Mouse (Mus musculus) mesoderm, embryonic 11.5 days (tissue): ENCODE measurements around the gene Cntnap2.

Experiments used
- DNase-seq: peaks from one replicate; pipeline ENCODE4 v3.0.0-alpha.2; 2012; ENCODE audit warnings: low read depth, low spot score

Cntnap2 gene

DNA sequence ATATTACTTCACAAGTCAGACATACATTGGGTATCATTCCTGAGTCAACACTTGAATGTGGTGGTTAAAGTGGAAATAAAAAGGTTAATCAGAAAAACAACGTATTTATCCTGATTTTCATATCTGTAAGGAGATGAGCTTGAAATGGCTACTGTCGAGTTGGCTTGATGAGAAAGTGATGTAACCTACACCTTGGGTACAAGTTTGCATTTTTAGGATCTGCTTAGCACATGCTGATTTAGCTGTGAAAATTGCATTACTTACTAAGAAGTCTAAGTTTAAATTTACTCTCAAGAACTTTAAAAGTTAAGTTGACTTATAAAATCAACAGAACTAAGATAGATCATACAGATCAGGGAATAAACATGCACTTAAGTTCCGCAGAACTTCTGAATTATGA lies 879.1 kb downstream of the Cntnap2 start:
- no peak for DNase-seq

DNA sequence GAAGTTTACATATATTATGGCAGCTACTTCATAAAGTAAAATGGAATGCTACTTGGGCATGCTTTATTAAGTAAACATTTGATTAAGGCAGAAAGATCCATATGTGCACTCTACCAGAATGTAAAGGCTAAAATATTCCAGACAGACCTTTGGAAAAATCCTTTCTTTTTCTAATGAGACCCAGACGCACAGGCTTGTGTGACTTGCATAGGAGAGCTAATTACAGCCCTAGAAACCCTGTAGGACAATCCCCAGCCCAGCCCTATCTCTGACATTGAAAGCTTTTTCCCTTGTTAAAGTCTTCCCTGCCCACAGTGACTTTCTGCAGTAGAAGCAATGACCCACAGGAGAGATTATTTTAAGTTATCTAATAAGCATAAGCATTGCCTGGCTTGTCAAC lies 879.6 kb downstream of the Cntnap2 start:
- no peak for DNase-seq

DNA sequence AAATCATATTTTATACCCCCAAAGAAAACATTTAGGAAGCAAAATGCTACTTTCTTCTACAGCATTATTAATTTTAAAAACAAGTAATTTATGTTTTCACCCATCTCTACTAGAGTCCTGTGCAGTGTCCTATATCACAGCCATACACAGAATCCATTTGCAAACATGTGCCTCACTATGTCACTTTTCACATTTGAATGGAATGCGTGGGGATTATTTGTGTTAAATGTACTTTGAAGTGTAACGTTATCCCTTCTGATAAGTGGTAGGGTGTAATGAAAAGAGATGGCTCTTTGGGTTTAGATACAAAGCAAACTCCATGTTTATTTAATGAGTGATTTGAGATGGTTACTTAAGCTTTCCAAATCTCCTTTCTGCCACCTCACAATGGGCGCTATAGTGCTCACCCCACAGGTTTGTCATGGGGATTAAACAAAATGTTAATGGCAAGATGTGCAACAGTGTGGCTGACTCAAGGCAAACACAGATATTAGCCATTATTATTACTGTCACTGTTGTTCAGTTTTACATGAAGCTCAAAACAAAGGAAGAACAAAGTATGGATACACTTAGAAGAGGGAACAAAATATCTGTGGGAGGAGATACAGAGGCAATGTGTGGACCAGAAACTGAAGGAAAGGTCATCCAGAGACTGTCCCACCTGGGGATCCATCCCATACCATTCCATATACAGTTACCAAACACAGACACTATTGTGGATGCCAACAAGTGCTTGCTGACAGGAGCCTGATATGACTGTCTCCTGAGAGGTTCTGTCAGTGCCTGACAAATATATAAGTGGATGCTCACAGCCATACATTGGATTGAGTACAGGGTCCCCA lies 886.2 kb downstream of the Cntnap2 start:
- DNase-seq = no peak

DNA sequence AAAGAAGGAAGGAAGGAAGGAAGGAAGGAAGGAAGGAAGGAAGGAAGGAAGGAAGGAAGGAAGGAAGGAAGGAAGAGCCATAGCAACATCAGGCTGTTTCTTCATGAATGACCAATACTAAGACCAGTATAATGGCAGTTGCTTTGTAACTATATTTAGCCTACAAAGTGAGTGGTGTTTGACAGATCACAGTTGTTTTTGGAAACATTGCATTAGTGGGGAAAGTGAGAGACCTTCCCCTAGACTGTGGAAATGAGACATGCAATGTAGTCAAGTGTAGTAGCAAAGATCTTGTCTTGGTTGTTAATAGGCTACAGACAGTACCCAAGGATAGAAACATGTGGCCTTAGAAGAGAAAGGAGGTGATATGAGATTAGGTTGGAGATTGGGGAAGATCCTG lies 895.6 kb downstream of the Cntnap2 start:
- no peak for DNase-seq

DNA sequence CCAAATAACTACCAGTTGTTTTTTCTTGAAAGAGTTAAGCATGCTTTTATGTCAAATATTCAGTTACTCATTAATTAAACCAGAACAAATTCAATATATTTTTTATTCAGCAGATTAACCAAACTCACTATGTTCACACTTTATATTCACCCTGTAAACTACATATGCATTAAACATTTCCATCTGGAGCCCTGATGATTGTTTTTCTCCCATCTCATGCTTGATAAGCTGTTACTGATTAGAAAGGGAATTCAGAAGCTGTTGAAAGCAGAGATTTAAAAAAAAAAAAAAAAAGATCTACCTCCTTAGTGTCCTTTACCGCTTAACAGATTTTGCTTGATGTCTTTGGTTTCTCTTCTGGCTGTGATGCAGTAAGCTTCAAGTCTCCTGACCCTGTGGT lies 905.3 kb downstream of the Cntnap2 start:
- no peak for DNase-seq

DNA sequence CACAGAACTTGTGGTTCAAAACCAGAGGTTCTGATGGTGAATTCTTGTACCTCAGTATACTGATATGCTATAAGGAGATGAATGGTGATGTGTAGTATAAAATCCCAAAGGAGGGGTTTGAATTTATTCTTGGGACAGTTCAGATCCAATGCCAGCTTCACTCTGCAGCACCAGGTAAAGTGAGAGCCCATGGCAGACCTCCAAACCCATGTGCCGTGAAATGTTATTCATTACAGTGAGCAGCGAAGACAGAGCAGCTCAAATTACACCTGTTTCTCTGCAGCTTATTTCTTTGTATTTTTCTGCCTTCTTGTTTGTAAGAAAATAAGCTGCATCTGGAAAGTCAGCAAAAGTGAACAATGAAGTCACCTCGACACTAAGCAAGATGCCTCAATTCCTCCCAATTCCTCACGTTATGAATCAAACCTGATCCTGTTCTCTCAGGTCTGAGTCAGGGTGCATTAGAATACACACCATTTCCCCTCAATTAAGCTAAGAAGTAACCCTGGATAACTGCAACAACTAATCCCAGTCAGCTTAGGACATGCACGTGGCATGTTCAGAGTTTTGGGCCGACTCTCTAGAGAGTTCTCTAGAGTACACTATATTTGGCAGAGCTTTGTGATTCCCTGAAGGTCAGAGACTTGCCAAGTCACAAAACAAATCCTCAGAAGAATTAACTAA lies 915.5 kb downstream of the Cntnap2 start:
- no peak for DNase-seq

DNA sequence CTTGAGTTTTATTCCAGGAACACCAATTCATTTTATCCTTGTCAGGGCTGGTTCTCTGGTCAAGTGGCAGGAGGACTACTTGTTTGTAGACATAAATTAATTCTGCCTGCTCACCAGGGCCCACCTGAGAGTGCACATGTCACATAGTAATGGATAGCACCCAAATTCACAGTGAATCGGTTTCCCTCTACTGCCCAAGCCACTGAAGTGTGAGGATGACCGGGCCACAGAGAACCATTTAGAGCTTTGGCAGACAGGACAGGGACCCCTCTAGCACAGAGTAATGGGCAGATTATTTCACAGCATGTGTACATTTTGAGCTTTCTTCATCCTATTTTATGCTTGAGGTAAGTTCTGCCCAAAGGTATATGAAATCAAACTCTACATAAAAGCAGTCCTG lies 920.0 kb downstream of the Cntnap2 start:
- no peak for DNase-seq

DNA sequence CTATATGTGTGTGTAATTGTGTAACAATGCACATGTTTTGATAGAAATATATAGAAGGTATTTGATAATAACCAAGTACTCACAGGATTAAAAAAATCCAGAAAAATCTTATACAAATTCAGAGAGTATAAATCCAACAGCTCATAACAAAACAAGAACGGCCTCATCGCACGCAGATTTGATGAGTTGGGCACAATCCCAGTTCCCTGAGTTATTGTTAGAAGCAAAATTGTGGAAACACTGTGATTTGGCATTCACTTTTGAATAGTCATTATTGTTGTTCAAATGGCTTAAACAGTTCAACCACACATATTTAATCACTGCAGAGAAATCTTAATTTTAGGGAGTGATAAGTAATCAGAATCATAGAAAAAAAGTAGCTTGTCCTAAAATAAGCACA lies 928.9 kb downstream of the Cntnap2 start:
- no peak for DNase-seq

DNA sequence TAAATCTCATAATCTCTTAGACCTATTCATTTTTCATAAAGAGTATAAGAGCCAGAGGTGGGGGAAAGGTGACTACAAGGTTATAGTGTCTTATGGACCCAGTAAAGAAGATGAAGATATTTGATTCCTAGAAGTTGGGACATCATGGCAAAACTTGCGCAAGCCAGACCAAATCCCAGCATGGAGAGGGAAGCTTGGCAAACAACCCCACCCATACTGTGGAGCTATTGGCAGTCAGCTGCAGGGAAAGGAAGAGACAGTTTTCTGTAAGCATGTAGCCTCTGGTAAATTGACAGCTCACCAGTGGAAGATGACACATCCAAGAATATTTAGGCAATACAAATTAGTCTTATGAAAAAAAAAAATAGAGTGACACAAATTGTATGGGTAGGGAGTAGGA lies 931.9 kb downstream of the Cntnap2 start:
- DNase-seq = no peak

DNA sequence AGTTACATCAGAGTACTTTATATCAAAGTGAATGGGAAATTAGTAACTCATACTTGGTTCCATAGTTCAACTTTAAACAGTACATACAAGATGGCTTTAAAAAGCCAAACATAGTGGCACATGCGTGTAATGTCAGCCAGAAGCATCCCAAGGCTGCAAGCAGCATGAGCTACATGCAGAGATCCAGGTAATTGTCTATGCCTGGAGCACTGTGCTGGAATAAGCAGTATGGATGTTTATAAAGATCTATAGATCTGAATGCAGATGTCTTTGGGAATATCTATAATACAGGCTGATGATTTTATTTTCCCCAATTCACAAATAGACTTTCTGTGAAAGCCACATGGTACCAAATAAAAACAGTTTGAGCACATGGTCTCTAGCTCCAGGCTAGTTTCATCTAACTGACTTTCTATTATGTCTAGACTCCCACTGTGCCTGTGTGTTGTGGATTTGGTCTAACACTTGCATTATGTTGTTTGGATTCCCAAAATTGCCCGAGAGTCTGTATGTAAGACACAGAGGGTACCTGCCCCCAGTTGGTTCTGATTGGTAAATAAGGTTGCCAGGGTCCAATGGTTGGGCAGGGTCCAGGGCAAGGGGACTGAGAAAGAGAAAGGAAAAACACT lies 963.5 kb downstream of the Cntnap2 start:
- no peak for DNase-seq

DNA sequence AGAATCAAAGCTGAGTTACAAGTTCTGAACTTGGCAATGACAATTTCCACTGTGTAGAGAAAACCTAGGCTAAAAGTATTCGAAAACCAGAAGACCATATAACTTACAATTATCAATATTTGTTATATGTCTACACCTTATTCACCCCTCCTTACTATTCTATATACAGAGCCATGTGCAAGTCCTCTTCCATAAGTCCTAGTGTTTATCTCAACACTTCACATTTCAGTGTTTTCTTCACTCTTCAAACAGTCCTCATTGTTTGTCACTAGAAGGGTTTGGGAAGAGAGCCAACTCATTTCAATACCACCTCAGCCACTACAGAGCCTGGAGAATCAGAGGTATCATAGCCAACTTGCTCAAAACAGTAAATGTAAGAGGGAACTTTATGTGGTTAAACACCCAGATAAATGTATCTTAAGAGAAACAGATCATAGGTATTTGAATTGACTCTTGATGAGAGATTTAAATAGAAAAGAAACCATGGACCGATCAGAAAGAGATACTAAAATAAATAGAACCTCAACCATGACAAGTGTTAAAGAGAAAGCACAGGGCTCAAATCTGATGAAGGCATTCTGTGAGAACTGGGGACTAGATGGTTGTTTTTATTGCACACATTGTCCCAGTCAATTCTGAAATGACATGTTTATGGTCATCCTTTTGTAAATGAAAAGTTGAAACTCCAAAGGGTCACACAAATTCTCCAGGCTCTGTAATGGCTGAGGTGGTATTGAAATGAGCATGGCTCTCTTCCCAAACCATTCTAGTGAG lies 972.9 kb downstream of the Cntnap2 start:
- no peak for DNase-seq

DNA sequence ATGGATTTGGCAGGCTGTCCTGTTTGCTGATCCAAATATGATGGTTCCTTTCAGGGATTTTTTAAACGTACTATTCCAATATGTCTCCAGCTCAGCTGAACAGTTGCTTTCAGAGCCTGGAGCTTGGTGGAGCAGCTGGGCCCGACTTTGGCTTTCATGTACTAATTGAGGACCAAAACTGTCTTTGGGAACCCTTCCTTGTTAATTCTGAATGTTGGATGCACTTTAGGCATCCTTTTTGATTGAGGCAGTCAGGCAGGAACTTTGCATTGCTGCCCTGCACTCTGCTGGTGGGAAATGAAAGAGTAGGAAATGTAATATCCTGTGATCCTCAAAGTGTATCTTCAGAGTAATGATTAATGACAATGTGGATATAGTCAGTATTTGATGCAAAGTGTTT lies 974.0 kb downstream of the Cntnap2 start:
- DNase-seq = no peak

DNA sequence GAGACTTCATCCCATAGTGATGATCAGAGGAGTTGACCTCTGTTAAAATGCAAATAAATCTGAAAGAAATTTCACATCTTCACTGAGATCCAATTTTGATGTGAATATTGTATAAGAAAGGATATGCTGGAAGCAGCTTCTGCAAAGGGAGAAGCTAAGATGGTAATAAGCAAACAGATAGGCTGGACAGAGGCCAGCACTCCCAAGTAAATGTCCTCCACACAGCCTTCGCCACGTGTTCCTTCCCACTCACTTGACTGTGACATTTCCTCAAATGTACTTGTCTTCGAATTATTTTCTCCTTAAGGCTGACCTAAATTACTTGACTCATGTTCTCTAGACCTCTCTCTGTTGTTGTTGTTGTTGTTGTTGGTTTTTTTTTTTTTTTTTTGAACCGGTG lies 981.5 kb downstream of the Cntnap2 start:
- no peak for DNase-seq

DNA sequence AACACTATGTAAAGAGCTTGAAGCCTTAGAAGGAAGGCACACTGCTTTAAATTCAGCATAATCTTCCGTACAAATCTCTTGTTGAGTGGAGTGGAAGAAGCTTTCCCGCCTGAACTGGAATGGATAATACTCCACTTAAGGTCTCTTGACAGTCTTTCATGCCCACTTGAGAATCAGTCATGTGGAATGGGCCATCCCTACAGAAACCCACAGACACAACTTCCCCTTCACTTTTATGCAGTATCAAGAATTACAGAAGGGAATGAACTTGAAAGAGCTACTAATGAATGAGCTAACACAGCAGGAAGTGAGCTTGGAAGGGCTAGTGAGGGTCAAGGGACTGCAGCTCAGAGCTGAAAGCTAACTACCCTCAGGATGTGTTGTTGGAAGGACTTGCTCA lies 1021.1 kb downstream of the Cntnap2 start:
- DNase-seq = peak; percentile 23

DNA sequence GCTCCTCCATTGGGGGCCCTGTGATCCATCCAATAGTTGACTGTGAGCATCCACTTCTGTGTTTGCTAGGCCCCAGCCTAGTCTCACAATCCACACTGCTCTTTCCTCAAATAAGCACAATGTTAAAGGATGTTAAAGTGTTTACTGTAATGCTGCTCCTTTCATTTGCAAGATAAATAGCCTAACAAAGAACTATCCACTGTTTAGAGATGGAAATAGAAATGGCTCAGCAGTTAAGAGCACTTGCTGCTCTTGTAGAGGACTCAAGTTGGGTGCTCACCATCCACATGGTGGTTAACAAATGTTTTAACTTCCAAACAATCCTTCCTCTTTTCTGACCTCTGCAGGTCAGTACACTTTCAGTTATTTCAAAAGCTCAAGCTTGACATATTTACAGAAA lies 1022.3 kb downstream of the Cntnap2 start:
- DNase-seq = no peak

DNA sequence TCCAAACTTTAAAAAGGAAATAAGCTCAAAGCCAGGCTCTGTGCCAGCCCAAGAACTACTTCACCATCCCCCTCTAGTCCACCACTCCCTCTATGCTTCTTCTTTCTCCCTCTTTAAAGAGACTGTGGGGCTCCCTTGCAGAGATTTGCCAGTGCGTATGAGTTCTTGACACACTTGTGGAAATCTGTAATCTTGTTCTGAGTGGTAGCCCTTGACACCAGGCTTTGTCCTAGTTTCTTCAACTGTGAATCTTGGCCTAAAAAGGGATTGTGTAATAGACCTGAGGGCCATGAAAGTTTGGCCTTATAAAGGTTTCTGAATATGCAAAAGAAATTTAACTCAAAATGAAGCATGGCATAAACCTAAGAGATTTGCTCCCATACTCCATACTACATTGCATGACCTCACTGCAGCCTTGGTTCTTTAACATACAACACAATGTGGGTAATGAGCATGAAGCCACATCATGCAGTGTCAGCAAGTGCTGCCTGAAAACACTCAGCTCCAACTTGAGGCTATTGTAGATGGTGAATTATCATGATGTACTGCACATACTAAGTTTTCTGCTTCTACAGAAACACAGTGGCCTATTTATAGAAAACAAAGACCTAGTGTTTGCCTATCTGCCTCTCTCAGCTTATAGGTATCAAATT lies 1084.2 kb downstream of the Cntnap2 start:
- DNase-seq = no peak

DNA sequence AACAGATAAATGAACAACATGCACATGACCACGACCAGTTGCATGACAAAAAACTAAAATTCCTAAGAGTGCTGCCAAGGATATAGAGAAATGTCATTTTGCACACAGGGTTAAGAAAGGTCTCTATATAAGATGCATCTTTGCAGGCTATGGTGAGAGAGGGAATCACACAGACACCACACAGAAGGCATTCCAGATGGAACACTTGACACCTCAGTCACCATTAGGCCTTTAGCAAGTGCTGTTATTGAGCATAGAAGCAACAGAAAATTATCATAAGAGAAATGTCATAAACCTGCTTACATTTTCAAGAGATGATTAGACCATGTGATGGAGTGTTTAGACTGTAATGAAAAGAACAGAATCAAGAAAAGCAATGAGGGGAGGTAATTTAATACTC lies 1107.7 kb downstream of the Cntnap2 start:
- no peak for DNase-seq

DNA sequence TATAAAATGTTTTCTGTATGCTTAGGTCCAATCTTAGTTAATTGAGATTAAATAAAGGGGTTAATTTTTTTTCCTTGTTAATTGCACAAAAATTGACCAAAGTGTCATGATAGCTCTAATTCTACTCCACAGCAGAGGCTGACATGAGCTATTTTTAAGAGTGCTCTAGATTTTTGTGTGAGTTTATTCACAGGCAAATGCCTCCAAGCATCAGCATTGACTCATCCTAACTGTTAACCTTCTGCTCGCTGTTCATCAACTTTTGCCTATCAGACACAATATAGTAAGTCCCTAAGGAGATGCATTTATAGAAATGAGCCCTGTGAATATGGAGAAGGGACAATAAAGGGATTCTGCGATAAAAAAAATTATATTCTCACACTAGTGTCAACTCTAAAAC lies 1138.1 kb downstream of the Cntnap2 start:
- DNase-seq = no peak

DNA sequence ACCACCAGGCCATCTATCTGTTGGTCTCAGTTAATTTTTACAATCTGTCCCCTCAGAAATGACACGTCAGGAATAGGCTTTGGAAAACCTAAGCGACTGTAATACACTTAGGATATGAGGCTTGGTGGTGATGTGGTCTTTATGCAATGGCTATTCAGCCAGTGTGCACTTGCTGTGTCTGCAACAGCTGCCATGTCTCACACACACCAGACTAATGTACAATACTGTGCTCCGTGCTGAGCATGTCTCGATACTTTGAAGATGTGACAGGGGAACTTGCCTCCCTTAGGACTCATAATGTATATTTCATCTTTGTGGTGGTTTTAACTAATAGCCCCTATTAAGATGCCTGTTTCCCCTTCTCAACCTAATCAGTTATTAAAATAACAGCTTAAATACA lies 1142.7 kb downstream of the Cntnap2 start:
- DNase-seq = no peak

DNA sequence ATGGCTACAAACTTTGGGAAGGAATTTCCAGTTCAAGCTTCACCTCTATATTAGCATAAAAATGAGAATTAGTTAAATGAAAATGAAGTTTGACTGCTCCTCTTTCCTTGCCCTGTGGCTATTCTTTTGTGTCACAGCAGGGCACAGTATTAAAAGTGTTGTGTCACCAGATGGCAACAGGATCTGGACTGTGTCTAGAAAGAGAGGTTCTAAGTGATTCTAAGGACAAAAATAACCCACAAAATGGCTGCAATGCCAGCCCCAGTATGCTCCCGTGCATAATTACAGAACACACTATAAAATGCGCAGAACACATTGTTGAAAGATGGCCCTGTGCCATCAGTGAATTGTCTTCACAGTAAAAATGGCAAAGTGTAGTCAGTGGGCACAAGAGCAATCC lies 1146.4 kb downstream of the Cntnap2 start:
- DNase-seq = no peak

DNA sequence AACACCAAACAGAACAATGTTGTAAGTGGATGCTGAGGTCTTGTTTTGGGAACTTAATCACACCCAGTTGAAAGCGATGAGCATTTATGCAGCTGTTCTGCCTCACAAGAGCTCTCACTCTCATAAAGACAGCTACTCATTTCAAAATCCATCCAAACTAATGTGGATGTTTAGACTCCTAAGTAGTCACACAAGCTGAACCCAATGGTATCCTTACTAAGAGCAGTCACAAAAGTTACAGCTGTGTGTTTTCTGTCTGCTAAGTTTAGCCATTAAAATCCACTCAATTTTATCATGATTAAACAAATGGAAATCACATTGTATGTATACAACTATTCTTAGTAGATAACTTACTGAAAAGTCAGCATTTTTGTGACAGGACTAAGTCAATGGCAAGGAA lies 1173.7 kb downstream of the Cntnap2 start:
- DNase-seq = no peak

DNA sequence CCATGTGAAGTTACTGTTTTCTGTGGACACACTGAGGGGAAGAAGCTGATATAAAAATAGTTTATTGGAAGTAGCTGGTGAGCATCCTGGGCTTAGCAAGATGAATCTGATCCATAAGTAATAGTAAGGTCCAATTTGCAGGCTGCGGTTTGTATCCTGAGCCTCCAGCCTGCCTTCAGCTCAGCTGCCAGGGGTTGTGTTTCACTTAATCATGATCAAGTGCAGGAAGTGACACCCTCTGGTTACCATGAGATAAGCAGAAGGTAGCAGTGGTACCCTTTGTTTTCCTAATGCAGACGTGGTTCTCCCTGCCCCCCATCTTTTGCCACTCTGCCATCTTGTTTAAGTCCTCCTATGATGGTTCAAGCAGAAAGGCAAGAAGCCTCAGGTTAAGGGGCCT lies 1181.2 kb downstream of the Cntnap2 start:
- DNase-seq = no peak
